Mouse (Mus musculus) B cell, adult 2 months (primary cell): Measurements from ENCODE around the gene Plekhg2.

Experiments used
- DNase-seq, 2 experiments: peaks; one replicate each; pipeline ENCODE4 v3.0.0; 2022

The Plekhg2 gene

GRCm38 (mm10) chr7:28382981-28383396 lies 10.6 kb upstream of the Plekhg2 start:
- DNase-seq: peak; percentile 86 to 89

- DNase-seq: peak in 1 of 2 experiments; percentile 84
Observed at GRCm38 (mm10) chr7:28382347-28382951, 10.1 kb upstream of the Plekhg2 start.

- DNase-seq: peak; percentile 94 to 96
Observed at GRCm38 (mm10) chr7:28381938-28382337, 9.5 kb upstream of the Plekhg2 start.

- DNase-seq: peak; percentile 93 to 95
Observed at GRCm38 (mm10) chr7:28381017-28381790, 8.8 kb upstream of the Plekhg2 start.

GRCm38 (mm10) chr7:28380237-28381016 lies 8.0 kb upstream of the Plekhg2 start, which contains the start of gene Zfp36:
Zfp36 (minus strand) TSS chr7:28380253.
- DNase-seq: peak; percentile 58 to 66

- peak; percentile 99 for DNase-seq
Observed at GRCm38 (mm10) chr7:28378769-28379651, 6.6 kb upstream of the Plekhg2 start.

- peak; percentile 78 to 79 for DNase-seq
Observed at GRCm38 (mm10) chr7:28378066-28378690, 5.8 kb upstream of the Plekhg2 start.

GRCm38 (mm10) chr7:28377190-28378065 lies 5.0 kb upstream of the Plekhg2 start:
- DNase-seq: peak; percentile 58 to 67

- DNase-seq: peak; percentile 87 to 88
Observed at GRCm38 (mm10) chr7:28376011-28376771, 3.8 kb upstream of the Plekhg2 start.

- peak; percentile 93 to 94 for DNase-seq
Observed at GRCm38 (mm10) chr7:28375176-28375921, 3.0 kb upstream of the Plekhg2 start.

- DNase-seq: no peak
Observed at GRCm38 (mm10) chr7:28374647-28375046, 2.2 kb upstream of the Plekhg2 start.

GRCm38 (mm10) chr7:28373891-28374495 lies 1.6 kb upstream of the Plekhg2 start:
- DNase-seq: peak in 1 of 2 experiments; percentile 24

GRCm38 (mm10) chr7:28373131-28373581 lies 757 bp upstream of the Plekhg2 start:
- DNase-seq: peak; percentile 88 to 89

- peak; percentile 51 to 52 for DNase-seq
Observed at GRCm38 (mm10) chr7:28371514-28371989, 847 bp downstream of the Plekhg2 start.

- DNase-seq: peak in 1 of 2 experiments; percentile 13
Observed at GRCm38 (mm10) chr7:28370977-28371513, 1.4 kb downstream of the Plekhg2 start.

GRCm38 (mm10) chr7:28370051-28370450 lies 2.3 kb downstream of the Plekhg2 start:
- DNase-seq: no peak

- no peak for DNase-seq
Observed at GRCm38 (mm10) chr7:28368276-28368920, 4.0 kb downstream of the Plekhg2 start.
